Mouse (Mus musculus): ENCODE measurements around the gene Sorcs3.

DNA sequence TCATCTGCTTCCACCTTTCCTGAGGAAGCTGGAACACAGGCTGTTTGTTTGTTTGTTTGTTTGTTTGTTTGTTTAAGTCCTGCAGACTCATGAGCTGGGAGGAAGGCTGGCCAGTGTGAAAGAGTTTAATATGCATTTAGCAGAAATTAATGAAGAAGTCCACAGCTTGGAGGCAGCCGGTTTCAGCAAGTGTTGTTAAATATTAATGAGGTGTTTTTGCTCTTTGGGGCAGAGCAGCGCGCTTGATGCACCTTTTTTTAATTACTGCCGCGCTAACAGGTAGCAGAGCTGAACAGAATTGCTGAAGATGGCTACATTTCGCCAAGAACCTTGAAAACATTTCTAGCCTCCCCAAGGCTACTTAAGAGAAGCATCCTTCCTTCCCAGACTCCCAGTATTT lies 551.0 kb downstream of the Sorcs3 start:
- TF ChIP-seq POLR2A (IDR thresholded peaks at IDR 0.05; ENCODE audit: insufficient read depth, low read depth, low read length) = no peak
- TF ChIP-seq CTCF (IDR thresholded peaks at IDR 0.05) = no peak

Measured in heart, adult 2 months (tissue).